Mouse (Mus musculus): ENCODE measurements around the gene Sbno2. TPM values are rescaled to one million over a fixed set of nuclear protein-coding genes. Genes with fewer than 3 reads are reported as not detected.
A peak's percentile ranks its signal among the peaks of the same experiment; 100 is the strongest.
"Not testable (repeated sequence)": the region's sequence is repeated elsewhere in the genome, so short reads cannot be mapped to it uniquely, and the experiment has no call there.

The Sbno2 gene
- polyA plus RNA-seq, 1 experiment: 29.4 TPM

GRCm38 (mm10) chr10:80055364-80055763 lies 50.0 kb downstream of the Sbno2 start:
- Histone ChIP-seq H3K27me3 (ENCODE audit: control insufficient read depth, insufficient read depth, insufficient read length) (no peaks in the 10 kb centered on the region), H3ac (ENCODE audit: control insufficient read depth, insufficient read length, low read depth) (peak overlapping the region; percentile 5), H3K4me3 (ENCODE audit: insufficient read depth, poor library complexity, severe bottlenecking) (no peak overlapping the region), H3K36me3 (ENCODE audit: control insufficient read depth, insufficient read depth) (peaks cover 40% of the 10 kb centered on the region), H3K79me2 (ENCODE audit: control insufficient read depth, insufficient read depth) (peaks cover 26% of the 10 kb centered on the region), H3K79me3 (ENCODE audit: low read depth) (peaks cover 26% of the 10 kb centered on the region)
- TF ChIP-seq FOSL1 (IDR thresholded peaks at IDR 0.05; ENCODE audit: insufficient read depth, low read length, poor library complexity, severe bottlenecking) (no peak), USF1 (IDR thresholded peaks at IDR 0.05; ENCODE audit: low read depth) (no peak), MAX (IDR thresholded peaks at IDR 0.05) (no peak), CTCF (IDR thresholded peaks at IDR 0.05; ENCODE audit: control insufficient read depth, insufficient read depth, insufficient read length) (no peak), MYOG (IDR thresholded peaks at IDR 0.05; ENCODE audit: control insufficient read depth, extremely low read depth, insufficient read length) (no peak), MYOD1 (IDR thresholded peaks at IDR 0.05; ENCODE audit: control insufficient read depth, insufficient read length, low read depth) (no peak), CEBPB (IDR thresholded peaks at IDR 0.05; ENCODE audit: low read depth) (no peak)

GRCm38 (mm10) chr10:80054911-80055310 lies 50.5 kb downstream of the Sbno2 start:
- H3K27me3 ChIP-seq (ENCODE audit: control insufficient read depth, insufficient read depth, insufficient read length): not testable (repeated sequence)
- H3ac ChIP-seq (ENCODE audit: control insufficient read depth, insufficient read length, low read depth): peak overlapping the region; percentile 98
- H3K79me3 ChIP-seq (ENCODE audit: low read depth): peaks cover 26% of the 10 kb centered on the region
- peaks cover 26% of the 10 kb centered on the region for H3K79me2 ChIP-seq (ENCODE audit: control insufficient read depth, insufficient read depth)
- H3K36me3 ChIP-seq (ENCODE audit: control insufficient read depth, insufficient read depth): peaks cover 36% of the 10 kb centered on the region
- H3K4me3 ChIP-seq (ENCODE audit: insufficient read depth, poor library complexity, severe bottlenecking): peak overlapping the region; percentile 76

- H3K4me3 ChIP-seq (ENCODE audit: insufficient read depth, poor library complexity, severe bottlenecking): peak overlapping the region; percentile 76
- H3K79me2 ChIP-seq (ENCODE audit: control insufficient read depth, insufficient read depth): peaks cover 26% of the 10 kb centered on the region
- peak overlapping the region; percentile 98 for H3ac ChIP-seq (ENCODE audit: control insufficient read depth, insufficient read length, low read depth)
- H3K79me3 ChIP-seq (ENCODE audit: low read depth): peaks cover 26% of the 10 kb centered on the region
- no peaks in the 10 kb centered on the region for H3K27me3 ChIP-seq (ENCODE audit: control insufficient read depth, insufficient read depth, insufficient read length)
- TF ChIP-seq MYOG (IDR thresholded peaks at IDR 0.05; ENCODE audit: control insufficient read depth, extremely low read depth, insufficient read length): no peak
- no peak for TF ChIP-seq FOSL1 (IDR thresholded peaks at IDR 0.05; ENCODE audit: insufficient read depth, low read length, poor library complexity, severe bottlenecking)
- no peak for TF ChIP-seq CEBPB (IDR thresholded peaks at IDR 0.05; ENCODE audit: low read depth)
- no peak for TF ChIP-seq MYOD1 (IDR thresholded peaks at IDR 0.05; ENCODE audit: control insufficient read depth, insufficient read length, low read depth)
- peak; percentile 36 for TF ChIP-seq CTCF (IDR thresholded peaks at IDR 0.05; ENCODE audit: control insufficient read depth, insufficient read depth, insufficient read length)
- no peak for TF ChIP-seq USF1 (IDR thresholded peaks at IDR 0.05; ENCODE audit: low read depth)
- TF ChIP-seq MAX (IDR thresholded peaks at IDR 0.05): no peak
- peaks cover 33% of the 10 kb centered on the region for H3K36me3 ChIP-seq (ENCODE audit: control insufficient read depth, insufficient read depth)
Measured at GRCm38 (mm10) chr10:80053831-80054815, 51.2 kb downstream of the Sbno2 start.

GRCm38 (mm10) chr10:80053259-80053780 lies 52.1 kb downstream of the Sbno2 start:
- Histone ChIP-seq H3K79me2 (ENCODE audit: control insufficient read depth, insufficient read depth) (peaks cover 26% of the 10 kb centered on the region), H3K79me3 (ENCODE audit: low read depth) (peaks cover 26% of the 10 kb centered on the region), H3ac (ENCODE audit: control insufficient read depth, insufficient read length, low read depth) (peak overlapping the region; percentile 98), H3K4me3 (ENCODE audit: insufficient read depth, poor library complexity, severe bottlenecking) (peak overlapping the region; percentile 76), H3K27me3 (ENCODE audit: control insufficient read depth, insufficient read depth, insufficient read length) (no peaks in the 10 kb centered on the region), H3K36me3 (ENCODE audit: control insufficient read depth, insufficient read depth) (peaks cover 25% of the 10 kb centered on the region)
- peak; percentile 93 for TF ChIP-seq MAX (IDR thresholded peaks at IDR 0.05)
- TF ChIP-seq CEBPB (IDR thresholded peaks at IDR 0.05; ENCODE audit: low read depth): no peak
- TF ChIP-seq USF1 (IDR thresholded peaks at IDR 0.05; ENCODE audit: low read depth): no peak
- no peak for TF ChIP-seq FOSL1 (IDR thresholded peaks at IDR 0.05; ENCODE audit: insufficient read depth, low read length, poor library complexity, severe bottlenecking)

GRCm38 (mm10) chr10:80052374-80052764 lies 53.0 kb downstream of the Sbno2 start:
- Histone ChIP-seq H3K36me3 (ENCODE audit: control insufficient read depth, insufficient read depth) (peaks cover 15% of the 10 kb centered on the region), H3K4me3 (ENCODE audit: insufficient read depth, poor library complexity, severe bottlenecking) (no peak overlapping the region), H3ac (ENCODE audit: control insufficient read depth, insufficient read length, low read depth) (no peak overlapping the region), H3K27me3 (ENCODE audit: control insufficient read depth, insufficient read depth, insufficient read length) (no peaks in the 10 kb centered on the region), H3K79me2 (ENCODE audit: control insufficient read depth, insufficient read depth) (peaks cover 26% of the 10 kb centered on the region), H3K79me3 (ENCODE audit: low read depth) (peaks cover 26% of the 10 kb centered on the region)
- TF ChIP-seq CEBPB (IDR thresholded peaks at IDR 0.05; ENCODE audit: low read depth) (no peak), FOSL1 (IDR thresholded peaks at IDR 0.05; ENCODE audit: insufficient read depth, low read length, poor library complexity, severe bottlenecking) (no peak), USF1 (IDR thresholded peaks at IDR 0.05; ENCODE audit: low read depth) (no peak), CTCF (IDR thresholded peaks at IDR 0.05; ENCODE audit: control insufficient read depth, insufficient read depth, insufficient read length) (no peak)
